Mouse (Mus musculus): ENCODE results near the gene Enpp6. TPM values are rescaled to one million over a fixed set of nuclear protein-coding genes. Genes with fewer than 3 reads are reported as not detected.

Gene Enpp6
- total and polyA plus RNA-seq, 3 experiments: 0.22 TPM; not detected in 2

GRCm38 (mm10) chr8:47067121-47067520 lies 80.4 kb downstream of the Enpp6 start:
- Histone ChIP-seq H3K36me3 (replicated peaks) (no peaks in the 10 kb centered on the region), H3K4me1 (ENCODE audit: insufficient read depth, low read depth, low read length) (no peaks in the 10 kb centered on the region), H3K27me3 (ENCODE audit: insufficient read depth, low read length) (no peaks in the 10 kb centered on the region), H3K9me3 (replicated peaks) (no peaks in the 10 kb centered on the region), H3K4me3 (ENCODE audit: low read depth, low read length) (no peak overlapping the region)
- TF ChIP-seq POLR2AphosphoS5 (IDR thresholded peaks at IDR 0.05; ENCODE audit: insufficient replicate concordance, low read depth, low read length) (no peak), GATA1 (IDR thresholded peaks at IDR 0.05; ENCODE audit: borderline replicate concordance, low read length) (no peak), TAL1 (conservative IDR thresholded peaks at IDR 0.05; ENCODE audit: low read depth, low read length) (no peak), CTCF (IDR thresholded peaks at IDR 0.05; ENCODE audit: low read depth, low read length) (no peak), GATA2 (IDR thresholded peaks at IDR 0.05; ENCODE audit: borderline replicate concordance, low read depth, low read length) (no peak)
- ATAC-seq (ENCODE audit: extremely low read depth, insufficient number of reproducible peaks, low FRiP score, poor library complexity, severe bottlenecking) (no peak), DNase-seq (ENCODE audit: low spot score) (no peak)

- TF ChIP-seq GATA1 (IDR thresholded peaks at IDR 0.05; ENCODE audit: borderline replicate concordance, low read length) (no peak), CTCF (IDR thresholded peaks at IDR 0.05; ENCODE audit: low read depth, low read length) (no peak), GATA2 (IDR thresholded peaks at IDR 0.05; ENCODE audit: borderline replicate concordance, low read depth, low read length) (no peak), POLR2AphosphoS5 (IDR thresholded peaks at IDR 0.05; ENCODE audit: insufficient replicate concordance, low read depth, low read length) (no peak), TAL1 (conservative IDR thresholded peaks at IDR 0.05; ENCODE audit: low read depth, low read length) (no peak)
Measured at GRCm38 (mm10) chr8:47069634-47070033, 82.9 kb downstream of the Enpp6 start.

GRCm38 (mm10) chr8:47072001-47072400 lies 85.3 kb downstream of the Enpp6 start:
- ATAC-seq (ENCODE audit: extremely low read depth, insufficient number of reproducible peaks, low FRiP score, poor library complexity, severe bottlenecking): no peak
- DNase-seq (ENCODE audit: low spot score): no peak

More at GRCm38 (mm10) chr8:47069634-47070033, 82.9 kb downstream of the Enpp6 start:
- Histone ChIP-seq H3K4me1 (ENCODE audit: insufficient read depth, low read depth, low read length) (no peaks in the 10 kb centered on the region), H3K4me3 (ENCODE audit: low read depth, low read length) (no peak overlapping the region), H3K36me3 (replicated peaks) (no peaks in the 10 kb centered on the region), H3K27me3 (ENCODE audit: insufficient read depth, low read length) (no peaks in the 10 kb centered on the region), H3K9me3 (replicated peaks) (no peaks in the 10 kb centered on the region)
- DNase-seq (ENCODE audit: low spot score) (no peak), ATAC-seq (ENCODE audit: extremely low read depth, insufficient number of reproducible peaks, low FRiP score, poor library complexity, severe bottlenecking) (no peak)

GRCm38 (mm10) chr8:47075941-47076555 lies 89.4 kb downstream of the Enpp6 start:
- no peaks in the 10 kb centered on the region for H3K9me3 ChIP-seq (replicated peaks)
- DNase-seq (ENCODE audit: low spot score) (no peak), ATAC-seq (ENCODE audit: extremely low read depth, insufficient number of reproducible peaks, low FRiP score, poor library complexity, severe bottlenecking) (no peak)
- no peaks in the 10 kb centered on the region for H3K27me3 ChIP-seq (ENCODE audit: insufficient read depth, low read length)
- H3K36me3 ChIP-seq (replicated peaks): no peaks in the 10 kb centered on the region
- no peak overlapping the region for H3K4me3 ChIP-seq (ENCODE audit: low read depth, low read length)
- no peaks in the 10 kb centered on the region for H3K4me1 ChIP-seq (ENCODE audit: insufficient read depth, low read depth, low read length)
- TF ChIP-seq GATA2 (IDR thresholded peaks at IDR 0.05; ENCODE audit: borderline replicate concordance, low read depth, low read length) (no peak), TAL1 (conservative IDR thresholded peaks at IDR 0.05; ENCODE audit: low read depth, low read length) (no peak), GATA1 (IDR thresholded peaks at IDR 0.05; ENCODE audit: borderline replicate concordance, low read length) (no peak), POLR2AphosphoS5 (IDR thresholded peaks at IDR 0.05; ENCODE audit: insufficient replicate concordance, low read depth, low read length) (no peak), CTCF (IDR thresholded peaks at IDR 0.05; ENCODE audit: low read depth, low read length) (no peak)

More at GRCm38 (mm10) chr8:47072001-47072400, 85.3 kb downstream of the Enpp6 start:
- TF ChIP-seq POLR2AphosphoS5 (IDR thresholded peaks at IDR 0.05; ENCODE audit: insufficient replicate concordance, low read depth, low read length) (no peak), GATA1 (IDR thresholded peaks at IDR 0.05; ENCODE audit: borderline replicate concordance, low read length) (no peak), TAL1 (conservative IDR thresholded peaks at IDR 0.05; ENCODE audit: low read depth, low read length) (no peak), GATA2 (IDR thresholded peaks at IDR 0.05; ENCODE audit: borderline replicate concordance, low read depth, low read length) (no peak), CTCF (IDR thresholded peaks at IDR 0.05; ENCODE audit: low read depth, low read length) (no peak)
- H3K36me3 ChIP-seq (replicated peaks): no peaks in the 10 kb centered on the region
- no peaks in the 10 kb centered on the region for H3K4me1 ChIP-seq (ENCODE audit: insufficient read depth, low read depth, low read length)
- no peak overlapping the region for H3K4me3 ChIP-seq (ENCODE audit: low read depth, low read length)
- H3K27me3 ChIP-seq (ENCODE audit: insufficient read depth, low read length): no peaks in the 10 kb centered on the region
- no peaks in the 10 kb centered on the region for H3K9me3 ChIP-seq (replicated peaks)

GRCm38 (mm10) chr8:47080037-47080436 lies 93.3 kb downstream of the Enpp6 start:
- DNase-seq (ENCODE audit: low spot score): no peak
- no peak for ATAC-seq (ENCODE audit: extremely low read depth, insufficient number of reproducible peaks, low FRiP score, poor library complexity, severe bottlenecking)
- TF ChIP-seq POLR2AphosphoS5 (IDR thresholded peaks at IDR 0.05; ENCODE audit: insufficient replicate concordance, low read depth, low read length) (no peak), TAL1 (conservative IDR thresholded peaks at IDR 0.05; ENCODE audit: low read depth, low read length) (no peak), GATA1 (IDR thresholded peaks at IDR 0.05; ENCODE audit: borderline replicate concordance, low read length) (no peak), CTCF (IDR thresholded peaks at IDR 0.05; ENCODE audit: low read depth, low read length) (no peak), GATA2 (IDR thresholded peaks at IDR 0.05; ENCODE audit: borderline replicate concordance, low read depth, low read length) (no peak)

GRCm38 (mm10) chr8:47082201-47083027 lies 95.7 kb downstream of the Enpp6 start:
- Histone ChIP-seq H3K9me3 (replicated peaks) (no peaks in the 10 kb centered on the region), H3K4me1 (ENCODE audit: insufficient read depth, low read depth, low read length) (no peaks in the 10 kb centered on the region), H3K27me3 (ENCODE audit: insufficient read depth, low read length) (no peaks in the 10 kb centered on the region), H3K36me3 (replicated peaks) (no peaks in the 10 kb centered on the region), H3K4me3 (ENCODE audit: low read depth, low read length) (no peak overlapping the region)
- DNase-seq (ENCODE audit: low spot score) (no peak), ATAC-seq (ENCODE audit: extremely low read depth, insufficient number of reproducible peaks, low FRiP score, poor library complexity, severe bottlenecking) (no peak)
- no peak for TF ChIP-seq CTCF (IDR thresholded peaks at IDR 0.05; ENCODE audit: low read depth, low read length)
- TF ChIP-seq TAL1 (conservative IDR thresholded peaks at IDR 0.05; ENCODE audit: low read depth, low read length): no peak
- no peak for TF ChIP-seq GATA1 (IDR thresholded peaks at IDR 0.05; ENCODE audit: borderline replicate concordance, low read length)
- TF ChIP-seq POLR2AphosphoS5 (IDR thresholded peaks at IDR 0.05; ENCODE audit: insufficient replicate concordance, low read depth, low read length): no peak
- TF ChIP-seq GATA2 (IDR thresholded peaks at IDR 0.05; ENCODE audit: borderline replicate concordance, low read depth, low read length): no peak

More at GRCm38 (mm10) chr8:47080037-47080436, 93.3 kb downstream of the Enpp6 start:
- H3K4me1 ChIP-seq (ENCODE audit: insufficient read depth, low read depth, low read length): no peaks in the 10 kb centered on the region
- no peaks in the 10 kb centered on the region for H3K36me3 ChIP-seq (replicated peaks)
- H3K4me3 ChIP-seq (ENCODE audit: low read depth, low read length): no peak overlapping the region
- H3K9me3 ChIP-seq (replicated peaks): no peaks in the 10 kb centered on the region
- H3K27me3 ChIP-seq (ENCODE audit: insufficient read depth, low read length): no peaks in the 10 kb centered on the region
